Mouse (Mus musculus) kidney, postnatal 25 days (tissue): ENCODE measurements around the gene Aggf1.

Experiments
- DNase-seq, 2 experiments: peaks; one replicate each; pipeline ENCODE4 v3.0.0; 2021; ENCODE audit warnings: mixed read lengths in 2 of 2

Aggf1 gene

DNA sequence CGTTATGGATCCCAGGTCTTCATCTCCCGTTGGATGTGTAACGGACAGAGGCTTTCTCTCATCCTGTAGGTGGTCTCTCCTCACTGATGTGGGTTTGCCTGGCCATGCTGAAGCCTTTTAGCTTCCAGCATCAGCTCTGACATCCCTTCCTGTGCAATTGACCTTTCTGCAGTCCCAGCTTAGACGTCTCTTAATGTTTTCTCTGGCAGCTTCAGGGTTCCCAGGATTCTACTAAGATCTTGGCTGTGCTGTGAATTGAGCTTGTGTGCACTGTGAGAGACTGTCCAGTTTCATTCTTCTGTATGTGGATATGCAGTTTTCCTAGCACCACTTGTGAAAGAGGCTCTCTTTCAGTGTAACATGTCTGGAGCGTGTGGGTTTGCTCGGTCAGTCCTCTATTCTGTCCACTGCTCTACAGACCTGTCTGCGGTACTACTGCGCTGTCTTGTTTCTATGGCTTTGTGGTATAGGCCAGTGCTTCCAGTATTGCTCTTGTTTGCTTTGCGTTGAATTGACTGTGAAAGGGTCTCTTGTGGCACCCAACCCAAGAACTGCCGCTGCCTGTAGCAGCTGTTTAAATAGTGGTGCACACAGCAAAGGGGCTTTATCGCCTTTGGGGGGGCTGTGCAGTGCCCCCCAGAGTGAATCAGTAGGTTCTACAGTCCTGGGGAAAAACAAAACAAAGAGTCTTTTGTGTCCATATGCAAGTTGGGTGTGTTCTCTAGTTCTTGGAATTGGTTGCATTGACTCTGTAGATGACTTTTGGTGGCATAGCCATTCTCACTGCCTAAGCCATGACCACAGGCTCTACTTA lies 42.9 kb downstream of the Aggf1 start:
- no peak for DNase-seq

DNA sequence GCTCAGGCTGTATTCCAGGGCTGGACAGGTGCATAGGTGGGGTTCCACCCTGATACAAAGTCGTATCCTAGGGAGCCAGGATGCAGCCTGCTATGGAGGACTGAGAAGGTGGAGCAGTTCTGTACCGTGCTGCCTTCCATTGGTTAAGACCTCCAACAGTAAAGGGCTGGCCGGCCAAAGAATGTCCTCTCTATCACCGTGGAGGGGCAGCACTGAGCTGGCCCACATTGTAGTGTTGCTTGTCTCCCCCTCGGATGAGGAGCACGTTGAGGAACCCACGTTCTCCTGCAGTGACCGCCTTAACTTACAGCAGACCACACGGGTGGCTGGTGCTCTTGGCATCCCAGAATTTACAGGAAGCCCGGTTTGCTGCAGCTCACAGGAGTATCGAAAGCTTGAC lies 44.6 kb downstream of the Aggf1 start:
- no peak for DNase-seq

DNA sequence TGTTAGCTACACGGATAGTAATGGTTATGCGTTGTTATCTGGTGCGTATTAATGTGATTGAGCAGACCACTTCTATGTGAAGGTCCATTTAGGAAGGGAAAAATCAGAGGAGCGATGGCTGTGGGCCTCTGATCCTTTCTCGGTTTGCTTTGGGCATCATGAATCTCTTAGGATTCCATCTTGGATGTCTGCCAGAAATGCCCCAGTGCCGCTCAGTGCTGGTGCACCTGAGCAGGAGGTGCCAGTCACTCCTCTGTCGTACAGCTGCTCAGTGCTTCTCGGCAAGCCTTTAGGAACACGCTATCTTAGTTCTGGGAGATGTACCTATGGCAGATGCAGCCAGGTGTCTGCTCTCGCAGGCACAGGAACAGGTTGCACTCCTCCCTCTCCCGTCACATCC lies 46.4 kb downstream of the Aggf1 start:
- peak; percentile 41 to 57 for DNase-seq

DNA sequence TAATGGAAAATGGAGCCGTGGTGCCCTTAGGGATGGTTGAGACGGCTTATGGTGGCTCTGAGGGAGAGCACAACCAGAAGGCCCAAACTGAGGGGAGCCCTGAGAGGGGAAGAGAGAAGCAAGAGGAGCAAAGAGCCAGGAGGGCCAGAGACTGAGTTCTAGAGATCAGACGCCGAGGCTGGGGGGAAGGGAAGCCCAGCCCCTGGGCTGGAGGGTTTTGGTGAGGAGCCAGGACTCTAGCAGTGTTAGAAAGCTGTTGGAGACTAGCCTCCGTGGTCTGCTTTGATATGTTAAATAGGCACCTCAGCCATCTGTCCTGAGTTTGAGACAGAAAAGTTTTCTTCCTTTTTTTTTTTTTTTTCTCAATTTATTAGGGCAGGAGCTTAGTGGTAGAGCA lies 47.8 kb downstream of the Aggf1 start:
- DNase-seq: peak; percentile 61 to 74

DNA sequence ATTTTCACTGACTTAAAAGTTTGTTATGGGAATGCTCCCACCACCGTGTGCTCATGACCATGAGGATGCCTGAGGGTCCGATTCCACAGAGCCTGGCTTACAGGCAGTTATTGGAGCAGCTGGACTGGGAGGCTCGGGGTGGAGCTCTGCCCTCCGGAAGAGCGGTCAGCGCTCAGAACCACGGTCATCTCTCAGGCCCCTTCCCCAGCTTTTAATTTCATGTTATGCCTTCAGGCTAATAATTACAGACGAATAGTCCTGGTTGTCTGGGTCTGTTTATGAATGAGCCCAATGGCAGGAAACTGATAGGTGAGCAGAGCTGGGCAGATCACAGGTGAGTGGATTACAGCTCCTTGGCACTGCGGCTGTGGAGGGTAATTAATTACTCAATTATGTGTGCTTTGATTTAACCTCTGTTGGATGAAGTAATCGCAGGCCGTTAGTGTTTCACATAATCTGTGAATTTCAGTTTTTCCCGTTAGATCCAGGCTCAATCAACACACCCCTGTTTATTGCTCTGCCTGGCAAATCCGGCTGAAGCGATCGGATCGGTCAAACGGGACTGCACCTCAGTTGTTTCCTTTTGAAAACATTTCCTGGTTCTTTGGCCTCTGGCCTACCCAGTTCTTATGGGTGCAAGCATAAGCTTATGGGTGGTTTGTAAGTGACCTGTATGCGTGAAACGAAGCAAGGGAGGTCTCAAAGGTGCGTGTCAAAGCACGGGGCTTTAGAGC lies 48.4 kb downstream of the Aggf1 start:
- peak; percentile 31 to 50 for DNase-seq

DNA sequence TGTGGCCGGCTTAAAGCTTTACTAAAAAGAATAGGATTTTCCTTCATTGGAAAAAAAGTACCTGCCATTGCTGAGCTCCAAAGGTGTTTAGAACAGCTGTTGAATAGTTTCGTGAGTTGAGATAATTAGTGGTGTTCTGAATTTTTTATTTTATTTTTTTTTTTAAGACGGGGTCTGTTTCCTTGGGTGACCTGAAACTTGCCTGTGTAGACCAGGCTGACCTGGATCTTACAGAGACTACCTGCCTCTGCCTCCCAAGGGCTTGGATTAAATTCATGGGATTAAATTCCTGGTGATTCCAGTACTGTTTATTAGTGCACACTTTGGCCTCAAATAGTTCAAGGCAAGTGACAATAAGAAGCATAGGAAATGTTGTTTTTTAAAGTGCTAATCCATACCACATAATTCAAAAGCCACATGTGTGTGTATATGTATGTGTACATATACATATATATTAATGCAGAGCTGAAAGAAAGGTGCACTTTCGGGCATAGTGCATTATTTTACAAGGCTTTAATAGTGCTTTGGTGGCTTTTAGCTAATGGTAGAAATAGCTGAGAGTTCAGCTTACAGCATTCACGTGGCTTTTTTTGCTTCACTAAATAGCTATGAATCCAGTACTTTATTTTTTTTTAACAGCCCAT lies 49.1 kb downstream of the Aggf1 start:
- no peak for DNase-seq

DNA sequence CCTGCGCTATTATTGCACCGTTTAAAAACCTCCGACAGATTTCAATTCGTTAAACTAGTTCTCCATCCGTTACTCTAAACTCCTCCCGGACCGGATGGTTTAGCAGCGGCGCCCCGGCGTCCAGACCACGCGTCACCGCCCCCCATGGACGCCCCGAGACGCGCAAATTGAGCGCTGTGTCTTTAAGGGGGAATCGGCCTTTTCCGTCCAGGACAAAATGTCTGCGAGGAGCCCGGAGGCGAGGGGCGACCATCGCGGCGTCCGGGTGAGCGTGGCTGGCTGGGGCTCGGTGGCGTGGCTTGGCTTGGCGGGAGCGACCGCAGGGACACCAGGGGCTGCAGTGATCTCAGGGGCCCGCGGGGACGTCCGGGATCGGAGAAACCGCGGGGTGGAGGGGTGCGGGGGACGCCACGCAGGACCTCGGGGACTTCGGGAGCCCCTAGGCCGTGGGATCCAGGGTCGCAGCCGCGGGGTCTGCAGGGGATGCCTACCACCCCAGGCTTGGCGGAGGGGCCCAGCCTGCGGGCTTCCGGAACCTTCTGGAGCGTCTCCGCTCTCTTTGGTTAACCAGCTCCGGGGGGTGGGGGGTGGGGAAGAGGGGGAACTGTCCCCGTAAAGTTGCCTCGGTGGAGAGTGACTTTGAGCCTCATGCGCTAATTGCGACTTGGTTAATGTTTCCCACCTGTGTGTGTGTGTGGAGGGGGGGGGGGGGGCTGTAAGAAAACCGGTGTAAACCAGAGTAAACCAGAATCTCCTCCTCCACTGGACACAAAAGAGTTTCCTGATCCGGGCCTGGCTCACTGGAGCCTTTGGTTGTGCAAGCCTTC lies 49.9 kb downstream of the Aggf1 start:
- DNase-seq: peak; percentile 75 to 88

DNA sequence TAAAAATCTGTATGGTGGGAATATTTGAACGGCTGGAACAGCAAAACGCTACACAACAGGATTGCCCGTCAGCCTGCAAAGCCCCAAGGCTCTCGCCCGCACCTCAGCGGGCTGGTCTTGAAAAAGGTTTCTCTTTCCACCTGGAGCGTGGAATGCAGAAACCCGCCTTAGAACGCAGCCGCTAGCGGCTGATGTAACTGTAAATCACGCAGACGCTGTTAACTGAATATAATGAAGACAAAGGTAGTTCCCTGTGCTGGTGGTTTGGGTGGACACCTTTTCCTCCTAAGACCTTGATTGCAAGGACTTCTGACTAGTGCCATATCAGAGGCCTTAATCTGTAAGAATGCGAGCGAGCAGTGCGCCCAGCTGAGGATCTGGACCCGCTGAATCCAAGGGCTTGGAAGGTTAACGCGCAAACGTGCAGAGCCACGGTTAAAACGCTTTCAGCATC lies 50.5 kb downstream of the Aggf1 start:
- DNase-seq: peak in 1 of 2 experiments; percentile 30

DNA sequence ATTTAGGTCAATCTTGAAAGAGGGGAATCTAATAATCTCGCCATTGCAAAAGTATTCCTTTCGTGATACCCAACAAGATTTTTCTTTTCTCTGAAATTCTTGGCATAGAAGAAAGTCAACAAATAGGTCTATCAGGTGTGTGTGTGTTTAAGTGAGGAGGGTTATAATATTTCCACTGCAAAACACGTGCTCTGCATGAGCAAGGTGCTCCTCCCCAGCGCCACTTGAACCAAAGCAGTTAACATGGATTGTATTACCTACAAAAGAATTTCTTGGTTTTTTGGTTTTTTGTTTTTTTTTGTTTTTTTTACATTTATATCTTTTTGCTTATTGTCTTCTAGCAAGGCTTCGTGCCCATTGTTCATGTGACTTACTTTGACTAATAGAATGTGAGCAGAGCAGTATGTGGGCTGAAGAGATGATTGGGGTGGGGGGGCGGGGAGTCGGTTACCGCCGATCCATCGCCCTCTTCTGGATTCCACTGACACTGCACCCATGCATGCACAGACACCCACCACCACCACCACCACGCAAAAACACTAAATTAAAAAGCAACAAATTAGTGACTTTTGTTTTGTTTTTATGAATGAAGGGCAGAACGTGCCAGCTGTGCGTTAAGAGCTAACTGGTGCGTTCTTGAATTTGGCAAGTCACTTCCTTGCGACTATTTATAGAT lies 51.1 kb downstream of the Aggf1 start:
- peak; percentile 87 to 88 for DNase-seq

DNA sequence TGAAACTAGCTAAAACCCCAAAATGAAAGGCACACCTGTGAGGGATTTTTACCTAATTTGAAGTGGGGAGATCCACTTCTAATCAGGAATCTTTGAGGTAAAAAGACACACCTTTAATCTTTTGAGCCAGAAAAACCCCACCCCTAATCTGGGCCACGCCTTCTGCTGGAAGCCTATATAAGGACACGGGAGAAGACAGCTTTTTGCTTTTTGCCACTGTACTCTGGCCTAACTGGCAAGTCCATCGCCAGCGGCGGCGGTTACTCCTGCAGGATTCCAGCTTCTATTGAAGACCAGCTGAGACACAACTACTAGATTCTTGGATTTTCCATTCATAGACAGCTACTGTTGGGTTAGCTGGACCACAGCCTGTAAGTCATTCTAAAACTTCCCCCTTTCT lies 51.8 kb downstream of the Aggf1 start, which contains the start of gene Zbed3:
Gene Zbed3 (plus strand): TSS at position 213 of the 400 bp plus-strand sequence.
- peak; percentile 61 to 67 for DNase-seq

DNA sequence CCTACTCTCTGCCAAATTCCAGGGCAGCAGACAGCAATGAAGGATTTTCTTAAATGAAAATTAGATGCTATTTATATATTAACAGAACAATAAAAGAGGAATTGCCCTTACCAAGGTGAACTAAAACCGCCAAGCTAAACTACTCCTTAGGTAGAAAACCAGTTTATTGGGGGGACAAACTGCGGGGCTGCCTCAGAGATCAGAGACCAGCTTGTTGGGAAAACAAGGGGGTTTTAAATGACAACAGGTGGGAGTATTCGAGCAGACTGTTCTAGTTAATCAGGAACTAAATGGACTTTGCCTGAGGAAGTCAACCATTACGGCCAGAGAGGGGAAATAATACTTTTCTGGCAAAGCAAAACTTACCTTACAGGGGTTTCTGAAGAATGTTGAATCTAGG lies 54.7 kb downstream of the Aggf1 start:
- peak in 1 of 2 experiments; percentile 42 for DNase-seq

DNA sequence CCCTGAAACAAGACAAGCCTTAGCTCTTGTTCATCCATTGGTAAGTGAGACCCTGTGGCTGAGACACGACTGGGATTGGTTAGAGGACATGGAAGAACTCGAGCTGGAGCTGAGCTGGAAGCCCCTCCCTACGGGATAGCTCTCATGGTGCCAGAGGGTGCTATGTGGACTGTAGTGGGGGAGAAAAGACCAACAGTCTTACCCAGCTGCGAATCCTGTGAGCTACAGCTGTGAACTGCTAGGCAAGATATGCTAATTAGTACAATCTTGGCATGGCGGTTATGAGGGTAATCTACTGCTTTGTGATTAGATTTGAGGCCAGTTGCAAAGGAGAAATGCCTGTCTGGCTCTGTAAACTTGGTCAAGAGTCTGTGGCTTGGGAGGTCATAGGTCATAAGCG lies 56.0 kb downstream of the Aggf1 start:
- DNase-seq: no peak

DNA sequence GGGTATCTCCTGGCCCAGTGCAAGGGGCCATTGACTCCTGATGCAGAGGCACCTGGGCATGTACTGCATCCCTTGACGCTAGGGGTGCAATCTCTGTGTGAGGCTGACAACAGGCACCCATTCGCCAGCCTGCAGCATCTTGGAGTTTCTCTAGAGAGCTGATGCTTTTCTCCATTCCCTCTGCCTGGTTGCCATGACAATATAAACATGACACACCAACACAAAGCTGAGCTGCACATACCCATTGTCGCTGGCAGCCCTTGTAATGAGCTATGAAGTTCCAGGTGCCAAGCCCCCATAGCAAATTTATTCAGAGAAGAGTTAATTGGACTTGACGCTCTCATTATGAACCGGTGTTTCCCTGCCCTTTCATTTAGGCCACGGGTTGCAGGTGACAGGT lies 63.1 kb downstream of the Aggf1 start:
- DNase-seq: no peak

DNA sequence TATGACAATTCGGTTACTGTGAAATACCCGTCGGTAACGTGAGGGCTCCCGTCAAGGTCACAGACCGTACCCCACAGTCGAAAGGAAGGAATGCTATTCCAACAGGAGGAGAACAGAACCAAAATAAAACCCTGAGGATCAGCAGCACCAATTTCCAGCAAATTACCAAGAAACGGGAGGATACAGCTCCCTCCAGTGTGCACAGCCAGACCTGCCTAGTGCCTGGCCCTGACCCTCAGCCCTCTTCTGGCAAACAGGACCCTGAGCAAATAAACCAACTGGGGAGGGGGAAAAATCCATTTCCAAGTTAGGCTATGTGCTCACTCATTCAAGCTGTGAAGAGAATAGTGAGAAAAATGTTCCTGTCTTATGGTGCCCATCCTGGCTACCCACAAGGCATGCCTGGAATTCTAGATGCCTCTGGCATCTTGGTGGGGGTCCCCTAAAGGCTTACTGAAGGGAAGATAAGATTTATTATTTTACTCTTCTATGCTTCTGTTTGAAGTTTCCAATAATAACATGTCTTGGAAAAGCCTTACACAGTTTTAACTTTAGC lies 68.0 kb downstream of the Aggf1 start:
- DNase-seq: no peak

DNA sequence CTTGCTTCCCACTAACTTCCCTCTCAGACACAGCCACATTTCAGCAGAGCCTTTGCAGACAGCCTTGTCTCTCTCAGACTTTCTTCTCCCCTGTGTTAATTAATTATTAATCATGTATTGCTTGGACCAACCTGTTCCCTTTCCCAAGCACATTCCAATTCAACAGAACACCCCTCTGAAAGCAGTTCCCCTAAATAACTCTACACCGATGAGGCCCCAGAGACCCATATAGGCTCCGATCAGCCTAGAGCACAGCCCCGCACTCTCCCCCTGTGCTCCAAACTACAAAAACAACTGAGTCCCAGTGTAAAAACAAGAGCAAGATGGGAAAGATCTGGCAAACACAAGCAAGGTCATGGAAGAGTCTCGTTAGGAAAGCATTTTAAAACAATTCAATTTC lies 68.6 kb downstream of the Aggf1 start:
- no peak for DNase-seq
